Mouse (Mus musculus) small intestine, adult 2 months (tissue): ENCODE results near the gene Chst11. TPM values are rescaled to one million over a fixed set of nuclear protein-coding genes. Genes with fewer than 3 reads are reported as not detected.

ENCODE experiments used
- H3K27ac ChIP-seq: fragments of 200-500 bp; 2 replicates; pipeline ENCODE4 v1.5.1; 2012; ENCODE audit warnings: low read depth, low read length, control low read depth, inconsistent platforms; ENCODE audit not compliant: insufficient read depth
- H3K27me3 ChIP-seq: fragments of 200-500 bp; 2 replicates; pipeline ENCODE4 v1.6.1; 2012; ENCODE audit warnings: mild to moderate bottlenecking, moderate library complexity, low read length, inconsistent platforms; ENCODE audit not compliant: control insufficient read depth, insufficient read depth
- H3K36me3 ChIP-seq: fragments of 200-500 bp; 2 replicates; pipeline ENCODE4 v1.6.1; 2012; ENCODE audit warnings: mild to moderate bottlenecking, low read length, control low read depth, inconsistent platforms; ENCODE audit not compliant: control insufficient read depth, insufficient read depth
- H3K4me1 ChIP-seq: fragments of 200-500 bp; 2 replicates; pipeline ENCODE4 v1.6.1; 2012; ENCODE audit warnings: low read length, inconsistent platforms, mixed read lengths; ENCODE audit not compliant: control insufficient read depth, insufficient read depth, insufficient read length
- H3K4me3 ChIP-seq: fragments of 200-500 bp; 2 replicates; pipeline ENCODE4 v1.5.1; 2012; ENCODE audit warnings: low read depth, mild to moderate bottlenecking, control low read depth, inconsistent platforms, low read length, moderate library complexity
- CTCF ChIP-seq: fragments of 200-500 bp; IDR thresholded peaks from 2 replicates; pipeline ENCODE4 v1.5.1; 2012; ENCODE audit warnings: low read depth, mild to moderate bottlenecking, control low read depth, inconsistent platforms, low read length, moderate library complexity, mixed read lengths; ENCODE audit not compliant: insufficient replicate concordance, insufficient read length; ENCODE audit errors: extremely low read depth
- POLR2A ChIP-seq: fragments of 200-500 bp; IDR thresholded peaks from 2 replicates; pipeline ENCODE4 v1.6.1; 2012; ENCODE audit warnings: low read depth, mild to moderate bottlenecking, control low read depth, inconsistent platforms, low read length, moderate library complexity
- WGBS: fragments of 180-500 bp; shearing (Covaris S2); methylation state at CpG from one replicate; pipeline ENCODE4 v1.1.7; 2018; 5-methylcytosine and 5-hydroxymethylcytosine counted together
- polyA plus RNA-seq: library from polyadenylated mRNA; depleted of rRNA; stranded (reverse); fragments of >200 nt; gene quantifications from 2 replicates; pipeline ENCODE4 v1.2.3, GENCODE M21; 2012

The Chst11 gene
- polyA plus RNA-seq, 1 experiment: 5.5 TPM

DNA sequence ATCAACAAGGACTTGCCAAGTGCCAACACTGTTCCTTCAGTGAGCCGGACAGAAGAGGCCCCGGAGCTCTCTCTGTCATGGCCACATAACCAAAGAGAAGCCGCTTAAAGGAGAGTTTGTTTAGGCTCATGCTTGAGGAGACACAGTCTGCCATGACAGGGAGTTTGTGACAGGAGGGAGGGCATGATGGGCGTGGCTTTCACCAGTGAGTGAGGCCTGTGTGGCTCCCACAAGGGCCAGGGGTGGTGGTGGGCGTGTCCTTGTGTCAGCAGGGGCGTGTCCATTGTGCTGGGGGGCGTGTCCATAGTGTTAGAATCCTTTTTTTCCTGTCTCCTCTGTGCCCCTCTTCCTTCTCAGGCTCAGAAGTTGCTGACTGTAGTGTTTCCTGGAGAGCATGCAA lies 87.8 kb downstream of the Chst11 start:
- 68% methylated on average over 7 of the region's 7 CpGs for WGBS
- H3K27me3 ChIP-seq: no peaks in the 10 kb centered on the region
- TF ChIP-seq POLR2A (no peak), CTCF (no peak)
- H3K27ac ChIP-seq: no peak overlapping the region
- H3K4me1 ChIP-seq: peaks cover 7% of the 10 kb centered on the region; the same call in 1 of the 2 replicates
- H3K36me3 ChIP-seq: no peaks in the 10 kb centered on the region
- H3K4me3 ChIP-seq: no peak overlapping the region

DNA sequence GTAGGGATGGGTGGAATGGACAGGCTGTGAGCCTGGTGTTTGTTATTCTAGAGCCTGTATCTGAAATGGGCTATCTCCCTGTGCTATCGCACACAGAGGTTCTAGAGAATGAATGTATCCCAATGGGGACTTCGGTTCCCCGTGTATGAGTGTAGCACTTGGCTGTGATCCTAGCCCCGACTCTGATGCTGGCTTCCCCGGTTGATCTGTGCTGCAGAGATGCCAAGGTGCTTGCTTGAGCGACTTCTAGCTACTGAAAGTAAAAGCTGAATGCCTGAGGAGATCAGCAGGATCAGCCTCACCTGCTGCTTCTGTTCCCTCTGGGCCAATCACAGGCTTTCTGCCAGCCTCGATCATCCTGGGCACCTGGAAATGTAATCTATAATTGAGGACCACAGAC lies 91.5 kb downstream of the Chst11 start:
- H3K4me1 ChIP-seq: no peaks in the 10 kb centered on the region
- H3K36me3 ChIP-seq: no peaks in the 10 kb centered on the region
- no peak overlapping the region for H3K4me3 ChIP-seq
- TF ChIP-seq POLR2A (no peak), CTCF (no peak)
- no peaks in the 10 kb centered on the region for H3K27me3 ChIP-seq
- 69% methylated on average over 7 of the region's 7 CpGs for WGBS
- H3K27ac ChIP-seq: no peak overlapping the region

DNA sequence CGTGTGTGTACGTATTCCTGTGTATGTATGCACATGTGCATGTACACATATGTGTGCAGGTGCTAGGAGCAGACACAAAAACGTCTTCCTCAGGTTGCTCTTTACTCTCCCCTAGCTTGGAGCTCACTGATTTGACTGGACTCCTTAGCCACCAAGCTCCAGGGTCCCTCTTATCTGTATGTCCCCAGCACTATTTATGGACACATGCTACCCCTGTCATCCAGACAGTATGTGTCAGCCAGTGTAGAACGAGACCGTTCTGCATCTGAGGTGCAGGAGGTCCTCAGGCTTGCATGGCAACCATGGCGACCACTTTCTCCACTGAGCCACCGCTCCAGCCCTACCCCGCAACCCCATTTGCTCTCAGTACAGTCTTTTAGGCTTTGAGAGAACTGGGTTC lies 93.4 kb downstream of the Chst11 start:
- TF ChIP-seq POLR2A (no peak), CTCF (no peak)
- no peaks in the 10 kb centered on the region for H3K36me3 ChIP-seq
- no peak overlapping the region for H3K27ac ChIP-seq
- H3K27me3 ChIP-seq: no peaks in the 10 kb centered on the region
- no peak overlapping the region for H3K4me3 ChIP-seq
- 93% methylated on average over 8 of the region's 8 CpGs for WGBS
- peaks cover 2% of the 10 kb centered on the region; the same call in 1 of the 2 replicates for H3K4me1 ChIP-seq

DNA sequence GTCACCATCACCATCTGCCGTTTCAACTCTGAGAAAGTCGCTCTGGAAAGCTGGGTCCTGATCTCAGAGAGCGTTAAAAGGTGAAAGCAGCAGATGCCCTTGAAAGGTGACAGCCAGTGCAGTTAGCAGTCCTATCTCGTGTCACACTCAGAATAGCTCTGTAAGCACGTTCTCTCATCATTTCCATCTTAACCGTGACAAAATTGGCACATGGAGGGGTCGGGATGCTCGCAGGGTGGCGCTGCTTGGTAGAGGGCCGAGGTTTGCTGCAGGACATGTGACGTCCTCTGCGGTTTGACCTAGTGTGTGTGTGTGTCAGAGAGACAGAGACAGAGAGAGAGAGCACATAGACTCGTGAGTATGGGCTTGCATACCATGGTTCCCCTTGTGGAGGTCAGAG lies 94.5 kb downstream of the Chst11 start:
- Histone ChIP-seq H3K4me3 (no peak overlapping the region), H3K27ac (no peak overlapping the region), H3K27me3 (no peaks in the 10 kb centered on the region), H3K36me3 (no peaks in the 10 kb centered on the region), H3K4me1 (peaks cover 2% of the 10 kb centered on the region; the same call in 1 of the 2 replicates)
- TF ChIP-seq CTCF (no peak), POLR2A (no peak)
- 80% methylated on average over 13 of the region's 13 CpGs for WGBS

DNA sequence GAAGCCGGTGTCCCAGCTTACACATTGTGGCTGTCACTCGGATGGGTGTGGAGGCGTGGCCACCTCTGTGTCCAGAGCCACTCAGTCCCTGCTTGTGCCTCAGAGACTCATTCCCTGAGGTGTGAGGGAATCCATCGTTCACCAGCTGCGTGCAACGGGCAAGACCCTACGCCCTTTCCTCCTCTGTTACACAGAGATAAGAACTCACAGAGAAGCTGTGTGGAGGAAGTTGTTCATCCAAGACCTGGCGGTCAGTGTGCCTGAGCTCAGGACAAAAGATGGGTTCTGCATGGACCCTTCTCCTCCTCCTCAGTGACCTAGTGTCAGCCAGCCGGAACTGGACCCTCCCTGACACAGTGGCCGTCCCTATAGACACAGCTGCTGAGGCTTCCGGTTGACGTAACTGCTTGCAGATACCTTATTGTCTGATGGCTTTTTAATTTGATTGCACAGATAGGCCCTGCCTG lies 95.0 kb downstream of the Chst11 start:
- H3K27ac ChIP-seq: no peak overlapping the region
- H3K4me1 ChIP-seq: peaks cover 2% of the 10 kb centered on the region; the same call in 1 of the 2 replicates
- TF ChIP-seq CTCF (no peak), POLR2A (no peak)
- H3K4me3 ChIP-seq: no peak overlapping the region
- no peaks in the 10 kb centered on the region for H3K27me3 ChIP-seq
- WGBS: 66% methylated on average over 12 of the region's 12 CpGs
- H3K36me3 ChIP-seq: no peaks in the 10 kb centered on the region

DNA sequence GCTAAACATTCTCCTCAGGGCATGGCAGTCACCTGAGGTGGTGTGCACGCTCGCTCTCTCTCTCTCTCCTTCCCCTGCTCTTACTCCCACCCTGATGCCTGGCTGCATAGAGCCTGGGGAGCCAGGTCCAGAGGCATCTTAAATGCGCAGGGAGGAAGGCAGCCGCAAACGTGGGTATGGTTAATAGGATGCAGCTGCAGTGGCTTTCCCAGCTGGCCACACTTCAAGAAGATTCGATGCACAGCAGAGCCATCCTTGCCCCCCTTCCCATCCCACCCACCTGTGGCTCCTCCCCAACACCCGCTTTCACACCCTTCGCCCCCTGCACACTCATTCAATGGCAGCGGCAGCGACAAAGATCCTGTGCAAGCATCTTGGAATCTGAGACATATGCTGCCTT lies 95.6 kb downstream of the Chst11 start:
- no peak overlapping the region for H3K4me3 ChIP-seq
- H3K36me3 ChIP-seq: no peaks in the 10 kb centered on the region
- no peak overlapping the region for H3K27ac ChIP-seq
- peaks cover 2% of the 10 kb centered on the region; the same call in 1 of the 2 replicates for H3K4me1 ChIP-seq
- 78% methylated on average over 10 of the region's 10 CpGs for whole genome bisulfite sequencing
- no peaks in the 10 kb centered on the region for H3K27me3 ChIP-seq
- no peak for TF ChIP-seq CTCF
- no peak for TF ChIP-seq POLR2A

DNA sequence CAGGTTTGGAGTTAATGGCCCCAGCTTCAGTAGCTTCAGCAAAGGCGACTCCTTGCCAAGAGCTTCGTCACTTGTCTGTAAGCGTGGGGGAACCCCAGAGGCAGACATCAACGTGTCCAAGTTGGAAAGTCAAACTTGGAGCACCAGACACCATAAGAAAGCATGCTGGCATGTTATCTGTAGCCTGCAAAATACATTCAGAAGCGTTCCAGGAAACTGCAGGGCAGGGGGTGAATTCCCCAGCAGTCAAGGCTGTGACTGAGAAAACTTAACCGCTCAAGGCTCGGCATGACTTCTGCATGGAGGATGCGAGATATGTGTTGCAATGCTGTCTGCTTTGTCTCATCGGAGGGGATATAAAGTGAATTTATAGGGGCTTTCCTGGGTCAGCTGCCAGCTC lies 98.6 kb downstream of the Chst11 start:
- WGBS: 61% methylated on average over 9 of the region's 9 CpGs
- H3K27ac ChIP-seq: no peak overlapping the region
- H3K36me3 ChIP-seq: no peaks in the 10 kb centered on the region
- H3K27me3 ChIP-seq: no peaks in the 10 kb centered on the region
- no peak overlapping the region for H3K4me3 ChIP-seq
- TF ChIP-seq CTCF (no peak), POLR2A (no peak)
- peaks cover 2% of the 10 kb centered on the region; the same call in 1 of the 2 replicates for H3K4me1 ChIP-seq

DNA sequence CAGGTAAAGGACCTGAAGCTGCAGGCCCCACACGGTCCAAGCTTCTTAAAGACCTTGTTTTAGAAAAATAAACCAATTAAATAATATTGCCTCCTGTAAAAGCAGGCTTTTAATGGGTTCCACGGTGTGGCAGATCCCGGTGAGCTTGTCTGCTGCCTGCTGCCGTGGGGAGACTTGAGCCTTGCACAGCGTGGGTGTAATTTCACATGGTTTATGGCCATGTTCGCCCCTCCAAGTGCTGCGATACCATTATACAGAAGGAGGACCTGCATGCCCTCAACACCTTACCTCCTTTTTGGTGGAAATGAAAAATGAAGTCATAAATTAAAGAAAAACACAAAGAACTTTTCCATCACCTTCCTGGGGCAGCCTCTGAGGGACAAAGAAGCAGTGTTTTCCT lies 103.0 kb downstream of the Chst11 start:
- H3K4me3 ChIP-seq: no peak overlapping the region
- no peaks in the 10 kb centered on the region for H3K27me3 ChIP-seq
- H3K4me1 ChIP-seq: peaks cover under 1% of the 10 kb centered on the region; the same call in 1 of the 2 replicates
- H3K27ac ChIP-seq: no peak overlapping the region
- H3K36me3 ChIP-seq: no peaks in the 10 kb centered on the region
- WGBS: 71% methylated on average over 7 of the region's 7 CpGs
- no peak for TF ChIP-seq CTCF
